Mouse (Mus musculus) mouse trophoblast stem cell (cell line): ENCODE results near the gene Ppp1r14c.
"Not testable (repeated sequence)": the region's sequence is repeated elsewhere in the genome, so short reads cannot be mapped to it uniquely, and the experiment has no call there.

ENCODE experiments used
- in situ Hi-C, 2 experiments: fragments of 300-500 bp; cut with MseI, MboI; formaldehyde crosslinking; loops; 2 replicates in 1 of 2; 3 replicates in 1 of 2; pipeline ENCODE4 v1.15.1; 2025

Ppp1r14c gene

GRCm38 (mm10) chr10:3398051-3398450 is 32.2 kb downstream of the Ppp1r14c start:
- in situ Hi-C loops = no loop called here

- in situ Hi-C loops = no loop called here
Observed at GRCm38 (mm10) chr10:3402284-3402683, 36.4 kb downstream of the Ppp1r14c start.

GRCm38 (mm10) chr10:3403416-3404137 is 37.7 kb downstream of the Ppp1r14c start:
- in situ Hi-C loops = no loop called here

DNA sequence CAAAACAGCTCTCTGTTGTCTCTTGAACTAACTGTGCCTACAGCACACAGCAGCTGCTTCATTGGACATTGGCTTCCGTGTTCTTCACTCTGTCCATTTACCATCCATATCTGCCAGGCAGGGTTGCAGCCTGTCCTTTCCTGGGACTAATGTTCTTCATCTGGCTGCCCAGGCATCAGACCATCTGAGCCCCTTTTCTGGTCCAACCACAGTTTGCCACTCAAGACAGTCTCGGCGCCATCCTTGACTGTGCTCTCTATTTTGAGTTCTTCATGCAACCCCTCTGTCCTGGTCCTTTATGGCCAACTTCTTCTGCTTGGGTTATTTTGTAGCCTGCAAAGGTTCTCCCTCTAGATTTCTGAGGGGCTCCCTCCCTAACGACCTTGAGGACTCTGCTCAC is 38.5 kb downstream of the Ppp1r14c start:
- in situ Hi-C loops = no loop called here

- in situ Hi-C loops = no loop called here
Observed at GRCm38 (mm10) chr10:3406280-3406679, 40.4 kb downstream of the Ppp1r14c start.

DNA sequence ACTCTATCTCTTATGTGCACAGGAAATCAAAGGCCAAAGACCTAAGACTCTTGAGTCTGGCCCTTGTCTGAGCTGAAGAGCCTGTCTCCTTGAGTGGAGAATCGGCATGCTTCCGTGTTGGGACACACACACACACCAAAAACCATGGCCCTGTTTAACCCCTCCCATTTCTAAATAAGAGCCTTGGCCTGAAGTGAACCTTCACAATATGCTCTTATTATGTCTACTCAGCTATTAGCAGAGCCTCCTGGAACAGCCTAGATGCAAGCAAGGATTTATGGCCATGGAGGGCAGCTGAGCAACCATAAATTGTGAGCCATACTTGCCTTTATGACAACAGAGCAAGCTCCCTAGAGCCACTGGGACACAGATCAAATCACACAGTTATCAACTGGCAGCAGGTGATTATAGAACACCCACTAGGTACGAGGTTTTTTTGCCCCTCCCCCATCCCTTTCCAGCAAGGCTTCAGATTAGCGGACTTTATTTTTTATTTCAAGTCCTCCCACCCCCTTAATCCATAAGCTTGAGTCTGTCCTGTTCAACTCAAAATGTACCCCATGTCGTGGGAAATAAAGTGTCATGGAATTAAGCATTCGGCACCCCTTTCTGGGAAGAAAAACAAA is 42.3 kb downstream of the Ppp1r14c start:
- in situ Hi-C loops = no loop called here

GRCm38 (mm10) chr10:3408699-3409098 is 42.8 kb downstream of the Ppp1r14c start:
- in situ Hi-C loops = no loop called here

DNA sequence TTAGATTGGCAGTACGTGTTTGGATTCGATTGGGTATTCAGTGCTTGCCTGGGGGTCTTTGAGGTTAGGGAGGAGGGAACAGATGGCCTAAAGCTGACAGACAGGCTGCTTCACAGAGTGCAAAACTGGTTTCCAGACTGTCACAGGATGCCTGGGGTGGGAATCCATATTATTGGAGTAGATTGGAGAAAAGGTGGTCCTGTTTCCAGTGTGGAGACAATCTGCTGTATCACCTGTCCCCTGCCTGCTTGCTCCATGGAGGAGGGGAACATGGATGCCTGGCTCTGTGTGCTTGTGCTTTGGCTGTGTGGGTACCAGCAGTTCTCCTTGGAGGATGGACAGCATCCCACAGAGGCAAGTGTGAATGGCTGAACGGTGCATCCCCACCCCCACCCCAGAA is 45.4 kb downstream of the Ppp1r14c start:
- in situ Hi-C loops = no loop called here

- in situ Hi-C loops = no loop called here
Observed at GRCm38 (mm10) chr10:3411639-3412038, 45.8 kb downstream of the Ppp1r14c start.

DNA sequence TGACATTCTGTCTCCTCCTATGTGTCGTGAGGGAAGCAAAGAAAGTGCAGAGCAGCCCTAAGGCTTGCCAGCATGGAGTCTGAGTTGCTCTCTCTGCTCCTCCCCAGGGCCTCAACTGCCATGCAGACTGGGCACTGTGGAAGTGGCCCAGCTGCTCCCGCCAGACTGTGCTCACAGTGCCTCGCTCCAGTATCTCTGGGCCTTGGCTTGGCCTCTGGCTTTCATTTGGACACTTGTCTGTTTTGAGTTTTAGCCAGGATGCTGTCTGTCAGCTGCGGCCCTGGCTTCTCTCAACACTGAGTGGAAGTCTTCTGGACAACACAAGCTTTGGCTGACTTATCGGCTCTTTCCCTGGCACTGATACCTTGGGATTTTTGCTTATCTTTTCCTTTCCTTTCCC is 49.0 kb downstream of the Ppp1r14c start:
- in situ Hi-C loops = no loop called here

GRCm38 (mm10) chr10:3416565-3416964 is 50.7 kb downstream of the Ppp1r14c start:
- in situ Hi-C loops = no loop called here

DNA sequence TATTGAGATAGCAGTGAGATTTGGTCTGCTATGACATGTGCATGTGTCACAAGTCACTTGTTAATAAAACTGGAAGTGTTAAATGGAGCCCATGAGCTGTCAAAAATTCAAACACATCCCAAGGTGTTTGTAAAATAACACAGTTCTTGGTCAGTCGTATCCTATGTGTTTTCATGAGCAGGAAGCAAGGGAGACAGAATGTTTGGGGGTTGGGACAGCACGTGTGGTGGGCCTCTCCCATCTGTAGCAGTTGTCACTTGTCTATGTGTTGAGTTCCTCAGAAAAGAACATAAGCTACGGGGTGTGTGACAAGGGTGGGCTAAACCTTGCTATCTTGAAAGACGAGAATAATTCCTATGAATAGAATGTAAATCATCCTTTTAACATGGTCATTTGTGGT is 51.6 kb downstream of the Ppp1r14c start:
- in situ Hi-C loops = no loop called here

GRCm38 (mm10) chr10:3424016-3424415 is 58.2 kb downstream of the Ppp1r14c start:
- in situ Hi-C loops = no loop called here

DNA sequence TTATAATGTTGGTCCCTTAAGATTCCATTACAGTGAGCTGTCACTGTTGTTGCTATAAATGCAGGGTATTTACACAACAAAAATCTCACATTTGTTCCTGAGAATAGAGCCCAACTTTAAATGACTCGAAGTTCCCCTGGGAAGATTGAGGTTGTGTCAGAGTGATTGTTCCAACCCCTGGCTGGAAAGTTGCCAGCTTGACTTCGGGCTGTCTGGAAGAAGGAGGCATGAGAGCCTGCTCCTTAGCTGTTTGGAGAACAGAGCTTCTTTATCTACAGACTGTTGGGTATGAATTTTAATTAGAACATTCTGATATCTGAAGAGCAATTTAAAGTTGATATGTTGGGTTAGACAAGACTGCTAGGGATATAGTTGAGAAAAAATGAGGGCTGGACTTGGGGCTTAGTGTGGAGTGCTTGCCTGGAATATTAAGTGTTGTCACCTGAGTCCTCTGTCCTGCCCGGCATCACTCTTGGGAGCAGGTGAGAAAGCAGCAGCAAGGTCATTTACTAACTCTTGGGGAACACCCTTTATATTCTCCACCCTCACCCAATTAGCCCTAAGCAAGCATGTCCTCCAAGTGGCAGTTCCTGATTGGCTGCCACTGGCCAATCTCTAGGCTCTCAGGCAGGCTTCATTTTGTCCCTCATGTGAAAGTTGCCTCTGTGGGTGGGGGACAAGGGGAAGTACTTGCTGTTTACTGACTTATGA is 62.0 kb downstream of the Ppp1r14c start:
- in situ Hi-C loops = no loop called here

- in situ Hi-C loops = no loop called here
Observed at GRCm38 (mm10) chr10:3434848-3435474, 69.1 kb downstream of the Ppp1r14c start.

DNA sequence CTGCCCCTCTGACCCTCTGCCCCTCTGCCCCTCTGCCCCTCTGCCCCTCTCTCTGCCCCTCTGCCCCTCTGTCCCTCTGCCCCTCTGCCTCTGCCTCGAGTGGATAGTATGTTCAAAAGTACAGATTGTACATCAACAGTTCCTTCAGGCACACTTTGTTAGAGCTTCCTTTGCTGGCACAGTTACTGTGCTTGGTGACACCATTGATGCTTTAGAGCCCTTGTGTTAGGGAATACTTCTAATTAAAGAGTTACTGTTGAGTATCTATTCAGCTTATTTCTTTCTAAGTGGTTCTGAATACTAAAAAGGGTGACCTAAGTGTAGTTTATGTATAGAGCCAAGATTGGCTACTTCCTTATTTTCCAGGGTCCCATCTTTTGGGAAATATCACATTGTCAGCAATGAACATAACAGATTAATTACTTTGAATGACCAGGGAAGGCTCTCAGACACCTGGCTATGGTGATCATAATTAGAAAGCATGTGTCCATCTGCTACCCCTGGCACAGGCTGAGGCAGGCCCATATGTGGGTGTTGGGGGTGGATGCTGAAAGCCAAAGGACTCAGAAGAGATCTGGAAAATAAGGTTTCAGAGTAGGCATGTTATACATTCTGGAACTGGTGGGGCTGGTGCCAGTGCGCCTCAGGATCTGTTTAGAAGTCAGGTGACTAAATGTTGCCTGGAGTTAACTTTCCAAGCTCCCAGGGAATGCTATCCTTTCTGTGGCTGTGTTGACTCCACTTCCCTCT is 75.0 kb downstream of the Ppp1r14c start:
- in situ Hi-C loops = no loop called here

- in situ Hi-C loops = not testable (repeated sequence)
Observed at GRCm38 (mm10) chr10:3446748-3447147, 80.9 kb downstream of the Ppp1r14c start.

DNA sequence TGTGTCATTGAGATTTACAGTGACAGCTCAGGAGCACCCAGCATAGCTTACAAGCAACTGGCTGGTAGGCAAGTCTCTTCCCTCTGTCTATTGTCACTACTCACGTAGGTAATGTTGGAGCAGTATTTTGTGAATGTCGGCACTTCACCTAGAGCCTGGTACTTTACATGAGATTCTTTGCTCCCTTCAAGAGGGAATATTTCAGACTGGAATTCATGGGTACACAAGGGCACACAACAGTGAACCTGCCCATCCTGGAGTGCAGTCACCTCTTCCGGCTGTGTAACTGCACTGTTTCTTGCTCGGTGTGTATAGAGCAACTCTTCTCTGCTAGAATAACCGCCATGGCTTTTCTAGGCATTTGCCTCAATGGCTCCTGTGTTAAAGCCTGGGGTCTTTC is 82.8 kb downstream of the Ppp1r14c start:
- in situ Hi-C loops = no loop called here

- in situ Hi-C loops = no loop called here
Observed at GRCm38 (mm10) chr10:3451930-3452329, 86.1 kb downstream of the Ppp1r14c start.

GRCm38 (mm10) chr10:3452822-3453475 is 87.1 kb downstream of the Ppp1r14c start:
- in situ Hi-C loops = no loop called here

- in situ Hi-C loops = no loop called here
Observed at GRCm38 (mm10) chr10:3458686-3459085, 92.8 kb downstream of the Ppp1r14c start.
